Mouse (Mus musculus): ENCODE results near the gene Dph2.

DNA sequence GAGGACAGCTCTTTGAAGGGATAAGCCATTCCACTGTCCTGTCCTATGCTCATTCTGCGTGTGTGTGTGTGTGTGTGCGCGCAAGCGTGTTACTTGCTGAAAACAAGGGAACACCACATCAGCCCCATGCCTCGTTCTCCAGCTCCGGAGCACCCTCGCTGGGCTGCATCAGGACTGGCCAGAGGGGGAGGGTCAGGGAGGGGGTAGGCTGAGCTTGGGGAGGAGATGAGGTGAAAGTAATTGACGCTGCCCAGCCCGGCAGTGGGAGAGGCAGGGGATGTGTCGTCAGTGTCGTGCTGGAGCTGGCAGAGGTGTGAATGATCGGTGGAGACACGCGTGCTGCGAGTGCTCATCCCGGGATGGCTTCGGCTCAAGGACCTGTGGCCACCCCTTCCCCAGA is 42.8 kb downstream of the Dph2 start:
- TF ChIP-seq POLR2A (IDR thresholded peaks at IDR 0.05; ENCODE audit: low read depth, low read length): no peak
- no peak for TF ChIP-seq CTCF (IDR thresholded peaks at IDR 0.05; ENCODE audit: borderline replicate concordance, insufficient read depth, low read length)
